Mouse (Mus musculus): ENCODE data around the gene Adora2a.
"Not testable (repeated sequence)": the region's sequence is repeated elsewhere in the genome, so short reads cannot be mapped to it uniquely, and the experiment has no call there.

The Adora2a gene

DNA sequence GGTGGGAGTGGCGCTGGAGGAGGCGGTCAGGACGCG lies at the start of gene Adora2a:
Adora2a (plus strand) TSS at position 6 of the 36 bp plus-strand sequence.
- DNase-seq: no peak

DNA sequence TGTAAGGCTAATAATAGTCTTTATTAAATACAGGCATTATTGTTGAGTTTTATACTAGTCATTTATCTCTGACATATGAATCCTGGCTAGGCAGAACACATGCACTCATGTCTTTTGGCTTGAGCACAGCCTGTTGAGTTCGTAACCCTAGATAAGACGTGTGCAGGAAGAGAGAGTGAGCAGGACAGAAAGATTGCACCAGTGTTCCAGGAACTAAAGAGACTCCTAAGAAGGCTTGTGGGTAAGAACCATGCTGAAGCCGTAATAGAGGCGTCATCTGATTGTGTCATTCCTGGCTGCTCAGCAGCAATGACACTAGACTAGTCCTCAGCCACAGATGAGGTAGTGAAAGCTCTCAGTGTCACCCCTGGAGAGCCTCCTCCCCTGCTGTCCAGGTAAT lies 43.7 kb upstream of the Adora2a start:
- no peak for DNase-seq

DNA sequence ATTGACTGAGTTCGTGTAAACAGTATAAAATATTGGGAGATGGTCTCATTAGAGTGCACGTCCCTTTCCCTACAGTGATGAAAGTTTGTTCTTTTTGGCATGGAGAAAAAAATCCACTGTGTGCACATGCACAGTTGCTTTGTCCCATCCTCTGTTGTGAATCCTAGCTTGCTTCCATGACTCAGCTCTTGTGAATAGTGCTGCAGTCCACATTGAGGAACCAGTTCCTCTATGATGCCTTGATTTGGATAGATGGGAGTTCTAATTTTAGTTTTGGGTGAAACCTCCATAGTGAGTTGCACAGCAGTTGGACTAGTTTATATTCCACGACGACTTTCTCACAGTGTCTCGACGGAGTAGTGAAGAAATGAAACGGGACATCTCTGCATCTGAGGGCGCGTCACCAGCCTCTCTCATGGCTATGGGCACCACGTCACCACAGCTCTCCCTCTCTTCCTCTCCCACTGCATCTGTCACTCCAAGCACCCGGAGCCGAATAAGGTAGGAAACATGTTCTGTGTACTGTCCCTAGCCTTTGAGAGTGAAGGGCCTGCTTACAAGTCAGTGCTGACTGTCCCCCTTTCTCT lies 40.2 kb upstream of the Adora2a start:
- DNase-seq: no peak

DNA sequence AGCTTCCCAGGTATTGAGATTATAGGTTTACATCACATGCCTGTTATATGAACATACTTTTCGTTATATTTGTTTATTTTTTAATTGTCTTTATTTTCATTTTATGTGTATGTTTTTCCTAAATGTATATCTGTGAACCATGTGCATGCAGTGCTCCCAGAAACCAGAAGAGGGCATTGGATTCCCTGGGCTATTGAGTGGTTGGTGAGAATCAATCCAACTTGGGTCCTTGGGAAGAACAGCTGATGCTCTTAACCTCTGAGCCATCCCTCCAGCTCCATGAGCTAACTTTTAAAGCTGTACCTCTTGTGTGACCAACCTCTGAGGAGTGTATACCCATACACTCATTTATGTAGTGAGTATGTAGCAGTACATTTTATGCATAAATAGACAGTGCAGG lies 39.2 kb upstream of the Adora2a start:
- DNase-seq: no peak

DNA sequence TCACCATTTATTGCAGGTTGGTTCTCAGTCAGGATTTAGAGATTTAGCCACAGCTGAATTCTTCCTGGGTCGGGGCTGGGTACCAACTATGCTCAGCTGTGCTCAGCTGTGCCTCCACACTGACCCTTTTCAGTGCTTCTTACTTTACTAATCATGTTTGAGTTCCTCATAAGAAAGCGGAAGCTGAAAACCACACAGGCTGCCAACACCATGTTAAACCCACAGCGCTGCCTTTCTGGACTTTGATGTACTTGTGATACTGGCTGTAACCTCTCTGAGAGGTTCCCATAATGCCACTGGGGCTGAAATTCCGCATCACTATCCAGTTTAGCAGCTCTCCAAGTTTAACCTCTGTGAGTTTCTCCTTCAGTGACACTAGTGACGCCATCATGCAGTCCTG lies 34.0 kb upstream of the Adora2a start:
- DNase-seq: no peak

DNA sequence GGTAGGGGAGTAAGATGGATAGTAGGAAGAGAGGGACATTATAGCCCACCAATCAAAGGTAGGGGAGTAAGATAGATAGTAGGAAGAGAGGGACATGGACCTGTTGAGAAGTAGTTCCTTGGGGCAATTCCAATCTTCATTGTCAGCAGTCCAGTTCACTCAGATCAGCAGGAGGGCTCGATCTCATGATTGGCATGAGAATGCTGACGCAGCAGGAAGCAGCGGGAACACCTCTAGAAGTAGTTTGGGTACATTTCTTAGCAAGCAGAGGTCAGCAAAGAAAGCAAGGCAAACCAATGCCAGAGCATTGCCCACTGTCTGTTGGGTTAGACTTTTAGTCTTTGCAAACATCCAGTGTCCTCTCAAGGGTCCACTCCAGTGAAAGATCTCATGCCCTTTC lies 32.9 kb upstream of the Adora2a start:
- no peak for DNase-seq

DNA sequence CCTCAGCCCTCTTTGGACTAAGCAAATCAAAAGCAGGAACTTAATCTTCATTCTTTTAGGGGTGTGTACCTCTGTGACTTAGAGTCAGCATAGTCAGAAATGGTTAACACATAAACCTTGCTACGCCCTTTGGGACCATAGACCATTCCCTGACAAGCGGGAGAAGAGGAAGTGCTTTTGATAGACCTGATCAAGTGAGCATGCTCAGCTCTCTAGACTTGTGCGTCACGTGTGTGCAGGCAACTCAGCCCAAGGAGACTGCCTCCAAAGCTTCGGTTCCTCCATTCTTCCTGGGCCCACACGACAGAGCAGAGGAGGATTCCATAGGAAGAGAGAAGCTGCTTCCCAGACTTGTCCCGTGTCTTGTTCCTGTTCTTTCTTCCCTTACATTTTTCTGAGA lies 28.1 kb upstream of the Adora2a start:
- DNase-seq: no peak

DNA sequence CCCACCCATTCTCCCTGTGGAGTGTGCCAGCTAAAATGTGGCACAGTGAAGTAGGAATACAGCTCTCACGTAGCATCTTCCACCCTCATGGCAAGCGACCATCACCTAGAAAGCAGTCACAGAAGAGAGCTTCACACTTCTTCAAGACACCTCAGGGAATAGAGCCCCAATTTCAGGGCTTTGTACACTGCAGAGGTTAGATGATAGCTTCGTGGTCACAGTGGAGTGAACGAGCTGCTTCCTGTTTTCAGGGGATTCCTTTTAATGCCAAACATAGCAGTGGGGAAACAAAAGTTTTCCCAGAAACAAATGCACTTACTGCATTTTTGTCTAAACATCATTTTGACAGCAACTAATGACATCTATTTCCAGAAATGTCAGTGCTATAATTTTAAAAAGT lies 27.3 kb upstream of the Adora2a start:
- no peak for DNase-seq

DNA sequence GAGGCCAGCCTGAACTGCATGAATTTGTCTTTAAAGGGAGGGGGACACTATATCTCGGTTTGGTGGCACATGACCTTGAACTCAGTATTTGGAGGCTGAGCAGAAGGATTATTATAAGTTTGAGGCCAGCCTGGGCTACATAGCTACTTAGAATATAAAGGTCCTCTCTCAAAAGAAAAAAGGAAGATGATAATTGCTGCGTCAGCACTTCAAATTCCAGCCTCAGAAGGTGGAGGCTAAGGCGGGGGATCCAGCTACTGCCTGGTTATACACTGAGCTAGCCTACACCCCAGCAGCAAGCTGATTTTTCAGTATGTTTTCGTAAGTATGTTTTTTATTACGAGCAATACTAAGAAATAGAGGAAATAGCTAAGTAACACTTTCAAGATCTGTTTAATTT lies 26.0 kb upstream of the Adora2a start:
- no peak for DNase-seq

DNA sequence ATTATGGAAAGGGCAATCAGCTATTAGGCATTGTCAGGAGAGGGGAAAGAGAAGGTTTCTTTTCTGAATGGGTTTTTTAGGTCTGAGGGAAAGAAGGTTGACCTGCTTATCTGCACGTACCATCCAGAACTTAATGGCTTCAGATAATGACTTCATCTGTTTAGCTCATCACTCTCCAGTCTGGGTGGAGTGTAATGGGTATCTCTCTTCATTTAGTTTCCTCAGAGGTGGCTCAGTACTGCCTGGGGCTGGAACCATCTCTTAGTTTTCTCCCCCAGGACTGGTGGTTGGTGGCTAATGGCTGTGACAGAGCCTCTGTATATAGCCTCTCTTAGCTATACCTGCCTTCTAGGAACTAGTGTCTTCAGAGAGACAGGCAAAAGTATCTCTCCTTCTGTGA lies 25.3 kb upstream of the Adora2a start:
- no peak for DNase-seq

DNA sequence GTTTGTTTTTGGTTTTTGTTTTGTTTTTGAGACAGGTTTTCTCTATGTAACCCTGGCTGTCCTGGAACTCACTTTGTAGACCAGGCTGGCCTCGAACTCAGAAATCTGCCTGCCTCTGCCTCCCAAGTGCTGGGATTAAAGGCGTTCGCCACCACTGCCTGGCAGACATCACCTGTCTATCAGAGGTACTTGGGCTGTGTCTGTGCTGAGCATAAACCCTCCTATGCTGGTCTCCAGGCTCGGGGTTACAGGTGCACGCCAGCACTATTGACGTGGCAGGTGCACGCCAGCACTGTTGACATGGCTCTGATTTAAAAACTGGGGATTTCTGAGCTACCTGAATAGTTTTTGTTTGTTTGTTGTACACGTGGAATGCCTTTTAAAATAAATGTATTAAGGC lies 24.5 kb upstream of the Adora2a start:
- not testable (repeated sequence) for DNase-seq

DNA sequence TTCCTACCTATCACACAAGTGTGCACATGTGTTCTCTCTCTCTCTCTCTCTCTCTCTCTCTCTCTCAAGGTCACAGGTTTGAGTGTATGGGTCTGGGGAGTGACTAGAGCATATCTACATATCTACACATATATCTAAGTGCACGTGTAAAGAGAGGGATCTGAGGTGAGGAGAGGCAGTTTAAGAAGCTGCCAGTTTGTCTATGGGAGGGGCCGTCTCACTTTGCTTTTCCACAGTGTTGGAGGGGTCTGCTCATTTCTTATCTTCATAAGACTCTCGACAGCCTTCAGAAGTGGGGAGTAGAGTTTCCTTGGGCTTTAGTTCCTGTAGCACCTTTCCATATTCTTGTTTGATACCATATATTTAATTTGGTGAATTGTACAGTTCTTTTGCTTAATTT lies 23.4 kb upstream of the Adora2a start:
- no peak for DNase-seq

DNA sequence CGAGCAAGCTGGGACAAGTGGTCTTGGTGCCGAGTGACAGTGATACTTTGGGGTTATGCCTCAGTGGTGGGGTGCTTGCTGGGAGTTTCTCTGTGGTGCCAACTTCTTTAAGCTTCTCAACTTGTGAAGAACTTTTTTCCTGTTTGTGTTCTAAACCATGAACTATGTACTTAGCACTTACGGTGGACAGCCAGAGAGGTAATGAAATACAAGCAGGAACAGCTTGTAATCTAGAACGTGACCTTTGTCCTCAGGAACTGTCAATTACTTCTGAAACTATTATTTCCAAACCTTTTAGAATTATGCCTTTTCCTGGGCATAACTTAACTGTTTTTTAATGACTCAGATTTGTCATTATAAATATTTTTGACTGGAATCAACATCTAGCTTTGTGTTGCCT lies 22.3 kb upstream of the Adora2a start:
- DNase-seq: no peak

DNA sequence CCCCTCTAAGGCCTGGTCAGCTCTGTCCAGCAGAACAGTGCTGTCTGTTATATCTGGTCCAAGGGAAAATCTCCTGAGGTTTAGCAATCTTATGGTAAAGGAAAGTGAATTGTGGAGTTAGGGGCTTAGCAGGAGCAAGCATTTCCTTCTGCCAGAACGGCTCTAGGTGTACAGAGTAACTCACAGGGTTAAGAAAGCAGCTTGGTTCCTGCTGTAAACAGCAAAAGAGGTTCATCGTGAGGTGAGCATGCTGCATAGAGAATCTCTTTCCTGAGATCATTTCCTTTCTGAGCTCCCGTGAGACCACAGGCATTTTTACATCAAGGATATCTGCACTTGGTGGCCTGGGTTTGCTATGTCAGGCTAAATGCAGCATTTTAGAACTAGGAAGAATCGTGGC lies 21.8 kb upstream of the Adora2a start:
- DNase-seq: no peak

DNA sequence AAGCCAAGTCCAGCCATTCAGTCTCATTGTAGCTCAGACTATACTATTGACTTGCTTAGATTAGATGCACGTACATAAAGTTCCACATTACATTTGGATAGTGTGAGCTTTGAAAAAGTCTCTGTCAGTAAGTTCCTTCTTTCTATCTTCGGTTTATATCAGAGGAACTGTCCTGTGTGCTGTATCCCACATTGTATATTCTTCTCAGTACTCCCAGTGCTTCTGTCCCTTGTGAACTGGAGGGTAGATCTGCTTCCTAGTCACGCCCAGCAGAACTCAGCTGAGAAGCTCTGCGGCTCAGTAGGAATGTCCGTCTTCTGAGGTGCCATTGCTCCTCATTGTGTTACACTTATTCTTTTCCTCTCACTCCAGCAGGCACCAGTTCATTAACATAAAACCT lies 18.1 kb upstream of the Adora2a start:
- no peak for DNase-seq

DNA sequence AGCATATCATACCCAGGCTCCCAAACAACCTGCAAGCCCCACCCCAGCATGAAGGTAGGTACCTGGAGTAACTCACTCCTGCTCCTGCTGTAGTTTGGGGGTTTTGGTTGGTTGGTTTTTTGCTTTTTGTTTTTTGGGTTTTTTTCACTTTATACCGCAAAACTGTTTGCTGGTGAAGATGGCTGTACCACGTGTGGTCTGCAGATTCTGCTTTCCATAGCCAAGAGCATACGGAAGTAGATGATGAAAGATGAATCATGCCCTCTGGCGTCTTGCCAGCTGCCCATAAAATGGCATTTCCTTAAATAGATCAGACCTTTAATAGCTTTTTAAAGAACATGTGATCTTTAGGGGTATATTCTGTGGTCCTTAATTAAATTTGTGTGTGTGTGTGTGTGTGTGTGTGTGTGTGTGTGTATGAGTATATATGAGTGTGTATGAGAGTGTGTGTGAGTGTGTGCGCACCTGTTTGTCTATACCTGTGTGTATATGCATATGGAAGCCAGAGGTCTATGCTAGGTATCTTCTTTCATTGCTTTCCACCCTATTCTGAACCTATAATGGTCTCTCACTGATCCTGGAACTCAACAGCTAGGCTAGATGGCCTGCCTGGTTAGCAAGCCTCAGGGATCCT lies 16.8 kb upstream of the Adora2a start:
- DNase-seq: peak; percentile 34

DNA sequence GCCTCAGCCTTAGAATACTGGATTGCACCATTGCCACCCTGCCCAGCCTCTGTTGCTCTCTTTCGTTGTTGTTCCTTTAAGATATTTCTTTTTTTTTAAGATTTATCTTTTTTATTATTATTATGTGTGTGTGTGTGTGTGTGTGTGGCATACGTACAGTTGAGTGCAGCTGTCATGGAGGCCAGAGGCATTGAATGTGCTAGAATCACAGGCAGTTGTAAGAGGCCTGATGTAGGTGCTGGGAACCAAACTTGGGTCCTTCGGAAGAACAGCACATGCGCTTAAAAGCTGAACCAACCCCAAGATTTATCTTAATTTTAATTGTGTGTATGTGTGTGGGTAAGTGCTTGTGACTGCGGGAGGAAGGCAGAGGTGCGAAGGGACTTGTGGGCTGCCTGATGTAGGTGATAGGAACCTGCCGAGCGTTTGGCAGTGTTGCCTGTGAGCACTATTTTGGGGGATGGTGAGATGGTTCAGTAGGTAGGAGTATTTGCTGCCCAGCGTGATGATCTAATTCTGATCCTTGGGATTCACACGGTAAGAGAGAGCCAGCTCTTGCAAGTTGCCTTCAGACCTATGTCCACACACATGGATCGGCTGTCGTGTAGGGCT lies 15.4 kb upstream of the Adora2a start:
- DNase-seq: no peak

DNA sequence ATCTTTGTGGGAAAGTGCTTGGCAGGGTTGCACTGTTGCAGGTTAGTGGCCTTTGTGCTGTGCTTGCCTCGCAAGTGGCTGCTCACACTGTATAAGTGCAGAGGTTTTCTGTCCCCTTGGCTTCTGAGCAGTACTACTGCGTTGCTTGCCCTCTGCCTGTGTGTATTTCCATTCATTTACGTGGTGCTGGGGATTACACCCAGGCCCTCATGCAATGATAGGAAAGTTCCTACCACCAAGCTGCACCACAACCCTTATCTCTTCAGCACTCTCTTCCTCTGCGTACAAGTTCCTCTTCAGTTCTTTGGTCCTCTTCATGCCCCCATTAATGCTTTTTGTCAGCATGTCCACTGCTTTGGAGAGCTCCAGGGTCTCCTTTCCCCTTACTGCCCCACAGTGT lies 14.7 kb upstream of the Adora2a start:
- DNase-seq: no peak

DNA sequence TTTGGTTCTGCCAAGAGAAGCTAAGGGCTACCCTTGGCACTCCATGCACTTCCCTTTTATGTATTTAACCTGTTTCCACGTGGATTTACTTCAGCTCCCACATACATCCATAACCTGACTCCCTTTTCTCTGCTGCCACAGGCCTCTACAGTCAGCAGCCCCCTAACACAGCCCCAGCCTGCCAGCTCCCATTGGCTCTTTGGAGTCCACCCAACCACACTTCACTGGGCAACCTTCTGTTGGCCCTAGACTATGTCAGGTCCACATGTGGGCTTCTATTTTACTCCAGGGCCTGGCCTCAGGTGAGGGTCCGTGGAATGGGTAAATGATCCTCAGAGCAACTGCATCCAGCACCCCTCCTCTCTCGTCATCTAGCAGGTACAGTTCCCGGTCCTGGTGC lies 14.1 kb upstream of the Adora2a start:
- no peak for DNase-seq

DNA sequence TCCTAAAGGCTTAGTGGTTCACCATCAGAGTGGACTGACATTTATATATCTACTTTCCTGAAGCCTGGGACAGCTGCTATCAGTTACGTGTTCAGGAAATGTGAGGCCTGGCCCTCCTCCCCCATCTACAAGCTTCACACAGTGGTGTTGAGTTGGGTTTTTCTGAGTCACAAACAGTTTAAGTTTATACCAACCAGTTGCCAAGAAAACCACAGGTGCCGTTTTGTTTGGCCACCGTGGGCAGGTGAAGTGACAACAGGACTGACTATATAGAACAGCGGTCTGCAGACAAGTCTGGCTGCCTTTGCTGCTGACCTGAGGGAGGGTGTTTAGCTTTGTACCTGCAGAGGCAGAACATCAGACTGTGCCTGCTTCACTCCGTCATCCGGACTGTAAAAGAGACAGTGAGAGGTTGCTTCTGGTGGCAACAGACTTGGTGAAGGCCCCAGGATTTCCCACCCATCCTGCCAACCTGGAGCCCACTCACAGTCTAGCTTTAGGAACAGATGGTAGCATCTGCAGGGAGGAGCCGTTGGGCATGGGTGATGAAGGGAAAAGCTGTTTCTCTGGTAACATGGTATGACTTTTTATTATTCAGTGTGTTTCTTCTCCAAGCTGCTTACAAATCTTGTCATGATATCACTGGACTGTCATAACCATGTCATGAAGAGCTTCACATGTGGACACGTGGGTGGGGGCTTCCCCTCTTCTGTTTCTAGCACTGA lies 13.2 kb upstream of the Adora2a start:
- peak; percentile 22 for DNase-seq

DNA sequence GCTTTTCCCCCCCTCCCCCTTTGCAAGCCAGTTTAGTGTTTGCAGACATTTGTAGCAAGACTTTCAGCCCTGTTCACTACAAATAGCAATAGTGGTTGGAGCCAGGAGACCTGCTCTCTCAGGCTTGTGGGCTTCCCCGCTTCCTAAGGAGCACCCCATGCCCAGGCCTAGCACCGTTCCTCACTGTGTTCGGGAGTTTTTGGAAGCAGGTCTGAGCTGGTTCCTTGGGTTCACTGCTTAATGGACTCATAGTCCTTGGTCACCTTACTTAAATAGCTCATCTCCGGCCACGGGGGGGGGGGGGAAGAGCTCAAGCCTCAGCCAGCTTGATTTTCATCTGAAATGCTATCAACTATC lies 12.7 kb upstream of the Adora2a start:
- DNase-seq: no peak

DNA sequence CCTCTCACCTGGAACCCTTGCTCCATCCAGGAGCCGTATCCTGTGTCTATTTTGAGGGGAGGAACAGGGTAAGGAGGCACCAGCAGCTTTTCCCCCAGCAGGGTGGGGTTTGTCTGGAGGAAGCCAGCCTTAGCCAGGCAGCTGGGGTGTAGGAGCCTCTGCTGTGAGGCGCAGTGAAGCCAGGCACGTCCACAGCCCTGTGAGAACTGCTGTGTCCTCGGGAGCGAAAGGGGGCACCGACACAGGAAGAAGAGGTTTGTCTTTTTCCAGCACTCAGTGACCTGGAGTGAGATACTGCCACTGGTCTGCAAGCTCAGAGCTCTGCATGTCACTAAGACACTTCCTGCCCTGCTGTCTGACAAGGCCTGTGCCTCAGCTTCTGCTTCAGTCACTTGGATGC lies 12.3 kb upstream of the Adora2a start:
- DNase-seq: no peak

DNA sequence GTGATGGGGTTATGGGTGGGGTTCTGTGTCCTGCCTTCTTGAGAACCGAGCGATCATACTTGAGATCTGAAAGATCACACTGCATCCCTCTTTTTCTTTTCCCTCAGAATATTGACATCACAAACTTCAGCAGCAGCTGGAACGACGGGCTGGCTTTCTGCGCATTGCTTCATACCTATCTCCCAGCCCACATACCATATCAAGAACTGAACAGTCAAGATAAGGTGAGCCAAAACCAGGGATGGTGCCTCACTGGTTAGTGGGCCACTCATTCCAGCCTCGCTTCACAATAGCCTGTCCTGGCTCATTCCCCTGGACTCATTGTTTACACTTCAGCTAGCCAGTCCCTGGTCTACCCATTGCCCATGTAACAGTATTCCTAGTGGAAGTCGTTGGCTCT lies 9.5 kb upstream of the Adora2a start:
- DNase-seq: no peak

DNA sequence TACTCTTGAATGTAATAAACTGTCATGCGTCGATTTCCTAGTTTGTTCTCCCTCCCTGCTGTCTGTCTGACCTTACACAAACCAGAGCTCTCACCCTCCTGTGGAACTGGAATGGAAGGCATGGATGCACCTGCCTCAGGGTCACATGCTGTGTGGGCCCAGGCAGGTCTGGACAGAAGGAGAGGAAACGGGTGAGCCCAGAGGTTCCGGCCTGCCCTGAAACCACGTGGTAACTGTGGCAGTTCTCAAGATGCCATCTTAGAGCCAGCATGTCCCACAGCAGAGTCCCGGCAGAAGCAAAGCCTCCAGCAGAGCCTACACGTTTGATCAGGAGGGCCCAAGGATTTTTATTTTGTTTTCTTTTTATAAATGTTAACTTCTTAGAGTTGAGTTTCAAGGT lies 4.3 kb upstream of the Adora2a start:
- no peak for DNase-seq

Measured in cerebellum, adult 11 months (tissue).